Mouse (Mus musculus) activated CD4-positive, CD25-positive, alpha-beta regulatory T cell, adult 4 months (primary cell): ENCODE measurements around the gene Mettl9. TPM values are rescaled to one million over a fixed set of nuclear protein-coding genes. Genes with fewer than 3 reads are reported as not detected.

ENCODE experiments used
- ATAC-seq: one replicate; pipeline ENCODE4 v1.8.0; 2017
- polyA plus RNA-seq, 2 experiments: library from polyadenylated mRNA; unstranded; fragments of 100-300 nt; shearing (Covaris generic); gene quantifications; one replicate each; pipeline ENCODE4 v1.2.1; 2017

Mettl9 gene
- polyA plus RNA-seq, 2 experiments from 2014 or later: 8.2 to 8.3 TPM

- ATAC-seq: no peak
These were observed 77.1 kb downstream of the Mettl9 start for GRCm38 (mm10) chr7:121111321-121111720.

GRCm38 (mm10) chr7:121111762-121112161 is 77.5 kb downstream of the Mettl9 start:
- ATAC-seq: no peak

- no peak for ATAC-seq
These were observed 86.0 kb downstream of the Mettl9 start for GRCm38 (mm10) chr7:121120143-121120818.

Other genes with a start within 250 kb of the Mettl9 start
- not detected for gene Gm5737, start 222.1 kb upstream of the Mettl9 start, polyA plus RNA-seq
- gene Eef2k, start 191.6 kb upstream of the Mettl9 start, polyA plus RNA-seq: 1 to 10 TPM; 2.0 to 4.1 TPM
- gene Polr3e, start 116.7 kb upstream of the Mettl9 start, polyA plus RNA-seq: 10 to 100 TPM; 10.8 to 12.3 TPM
- gene Cdr2, start 52.1 kb upstream of the Mettl9 start, polyA plus RNA-seq: 1 to 10 TPM; 1.0 to 1.3 TPM
- gene Mfsd13b, start 51.9 kb upstream of the Mettl9 start, polyA plus RNA-seq: not detected
- gene Igsf6, start 40.1 kb downstream of the Mettl9 start, polyA plus RNA-seq: under 1 TPM; 0.15 to 0.85 TPM
- not detected for gene Otoa, start 47.2 kb downstream of the Mettl9 start, polyA plus RNA-seq